Comparison of ENCODE assay signal across 14 mouse cellular contexts in genomic region chr3:58521361-58521760, GRCm38 (mm10).
"Had no signal": no experiment of that assay in that cellular context is flagged by ENCODE, and none has a peak within 500 bp of the region (broad histone marks: within the 10 kb centered on the region; RNA-seq: fewer than 3 reads in every experiment).

No protein-coding gene starts in this region.

- DNase-seq: lung, adult 18-20 months; lung, embryonic 14.5 days; lung, postnatal 10 days; lung, postnatal 4 days; midbrain, embryonic 14.5 days; right cerebral cortex, postnatal 14 days; thymus, adult 18-20 months; thymus, postnatal 14 days; thymus, postnatal 36 days had no signal

- H3K4me3 ChIP-seq: midbrain, embryonic 10.5 days; midbrain, embryonic 12.5 days; myocyte; neural tube, embryonic 12.5 days had no signal

- ATAC-seq: midbrain, embryonic 16.5 days had no signal

- H3K27ac ChIP-seq: midbrain, embryonic 10.5 days; midbrain, embryonic 12.5 days; neural tube, embryonic 12.5 days had no signal

- H3K9ac ChIP-seq: lung, embryonic 14.5 days; midbrain, embryonic 12.5 days; neural tube, embryonic 12.5 days had no signal

- H3K27me3 ChIP-seq: midbrain, embryonic 12.5 days; neural tube, embryonic 12.5 days had no signal
